Mouse (Mus musculus): ENCODE data around the gene Hist1h4b. TPM values are rescaled to one million over a fixed set of nuclear protein-coding genes. Genes with fewer than 3 reads are reported as not detected.

The Hist1h4b gene
- polyA plus RNA-seq, 1 experiment from 2014 or later, result 1.4 TPM

GRCm38 (mm10) chr13:23739069-23739921 lies 17.5 kb upstream of the Hist1h4b start:
- peak overlapping the region; percentile 60 for H3K4me3 ChIP-seq (ENCODE audit: low read depth, low read length)
- H3K9ac ChIP-seq (ENCODE audit: low read depth, low read length), result peak overlapping the region; percentile 90
- H3K27ac ChIP-seq (ENCODE audit: low read depth, low read length), result peak overlapping the region; percentile 97
- no peaks in the 10 kb centered on the region for H3K36me3 ChIP-seq (ENCODE audit: control insufficient read depth, insufficient read depth)
- WGBS, result under 1% methylated on average over 39 of the region's 39 CpGs
- no peaks in the 10 kb centered on the region for H3K9me3 ChIP-seq (ENCODE audit: control insufficient read depth)
- H3K4me2 ChIP-seq (replicated peaks; ENCODE audit: low read depth), result peak overlapping the region; percentile 85
- H3K27me3 ChIP-seq (replicated peaks; ENCODE audit: control insufficient read depth, insufficient read depth, low read length), result no peaks in the 10 kb centered on the region
- peak; percentile 81 for ATAC-seq
- no peaks in the 10 kb centered on the region for H3K4me1 ChIP-seq (replicated peaks; ENCODE audit: control insufficient read depth, insufficient read depth, low read length)
- TF ChIP-seq CTCF (IDR thresholded peaks at IDR 0.05; ENCODE audit: low read depth), result no peak

GRCm38 (mm10) chr13:23739922-23740252 lies 16.9 kb upstream of the Hist1h4b start:
- no peaks in the 10 kb centered on the region for H3K9me3 ChIP-seq (ENCODE audit: control insufficient read depth)
- ATAC-seq, result peak; percentile 49
- H3K36me3 ChIP-seq (ENCODE audit: control insufficient read depth, insufficient read depth), result no peaks in the 10 kb centered on the region
- no peak for TF ChIP-seq CTCF (IDR thresholded peaks at IDR 0.05; ENCODE audit: low read depth)
- peak overlapping the region; percentile 97 for H3K27ac ChIP-seq (ENCODE audit: low read depth, low read length)
- H3K4me2 ChIP-seq (replicated peaks; ENCODE audit: low read depth), result peak overlapping the region; percentile 85
- peak overlapping the region; percentile 90 for H3K9ac ChIP-seq (ENCODE audit: low read depth, low read length)
- peak overlapping the region; percentile 60 for H3K4me3 ChIP-seq (ENCODE audit: low read depth, low read length)
- WGBS, result under 1% methylated on average over 14 of the region's 14 CpGs
- H3K27me3 ChIP-seq (replicated peaks; ENCODE audit: control insufficient read depth, insufficient read depth, low read length), result no peaks in the 10 kb centered on the region
- no peaks in the 10 kb centered on the region for H3K4me1 ChIP-seq (replicated peaks; ENCODE audit: control insufficient read depth, insufficient read depth, low read length)

GRCm38 (mm10) chr13:23740256-23740840 lies 16.5 kb upstream of the Hist1h4b start:
- Histone ChIP-seq H3K4me2 (replicated peaks; ENCODE audit: low read depth) (peak overlapping the region; percentile 85), H3K4me1 (replicated peaks; ENCODE audit: control insufficient read depth, insufficient read depth, low read length) (no peaks in the 10 kb centered on the region), H3K9me3 (ENCODE audit: control insufficient read depth) (no peaks in the 10 kb centered on the region), H3K27me3 (replicated peaks; ENCODE audit: control insufficient read depth, insufficient read depth, low read length) (no peaks in the 10 kb centered on the region), H3K27ac (ENCODE audit: low read depth, low read length) (peak overlapping the region; percentile 97), H3K9ac (ENCODE audit: low read depth, low read length) (peak overlapping the region; percentile 90), H3K36me3 (ENCODE audit: control insufficient read depth, insufficient read depth) (no peaks in the 10 kb centered on the region), H3K4me3 (ENCODE audit: low read depth, low read length) (peak overlapping the region; percentile 60)
- 20% methylated on average over 13 of the region's 13 CpGs for WGBS
- no peak for TF ChIP-seq CTCF (IDR thresholded peaks at IDR 0.05; ENCODE audit: low read depth)
- no peak for ATAC-seq

- Histone ChIP-seq H3K4me1 (replicated peaks; ENCODE audit: control insufficient read depth, insufficient read depth, low read length) (no peaks in the 10 kb centered on the region), H3K9ac (ENCODE audit: low read depth, low read length) (no peak overlapping the region), H3K36me3 (ENCODE audit: control insufficient read depth, insufficient read depth) (no peaks in the 10 kb centered on the region), H3K4me3 (ENCODE audit: low read depth, low read length) (no peak overlapping the region), H3K27ac (ENCODE audit: low read depth, low read length) (peak overlapping the region; percentile 97; the same call in 1 of the 2 replicates), H3K9me3 (ENCODE audit: control insufficient read depth) (no peaks in the 10 kb centered on the region), H3K4me2 (replicated peaks; ENCODE audit: low read depth) (peak overlapping the region; percentile 85), H3K27me3 (replicated peaks; ENCODE audit: control insufficient read depth, insufficient read depth, low read length) (no peaks in the 10 kb centered on the region)
- TF ChIP-seq CTCF (IDR thresholded peaks at IDR 0.05; ENCODE audit: low read depth), result no peak
- ATAC-seq, result no peak
- 64% methylated on average over 5 of the region's 5 CpGs for WGBS
Observed at GRCm38 (mm10) chr13:23740910-23741309, 15.9 kb upstream of the Hist1h4b start.

- H3K27ac ChIP-seq (ENCODE audit: low read depth, low read length), result no peak overlapping the region
- H3K27me3 ChIP-seq (replicated peaks; ENCODE audit: control insufficient read depth, insufficient read depth, low read length), result no peaks in the 10 kb centered on the region
- no peaks in the 10 kb centered on the region for H3K9me3 ChIP-seq (ENCODE audit: control insufficient read depth)
- no peak overlapping the region for H3K4me3 ChIP-seq (ENCODE audit: low read depth, low read length)
- H3K4me2 ChIP-seq (replicated peaks; ENCODE audit: low read depth), result no peak overlapping the region
- no peak for ATAC-seq
- no peak for TF ChIP-seq CTCF (IDR thresholded peaks at IDR 0.05; ENCODE audit: low read depth)
- no peak overlapping the region for H3K9ac ChIP-seq (ENCODE audit: low read depth, low read length)
- no peaks in the 10 kb centered on the region for H3K4me1 ChIP-seq (replicated peaks; ENCODE audit: control insufficient read depth, insufficient read depth, low read length)
- H3K36me3 ChIP-seq (ENCODE audit: control insufficient read depth, insufficient read depth), result no peaks in the 10 kb centered on the region
Observed at GRCm38 (mm10) chr13:23742007-23742406, 14.8 kb upstream of the Hist1h4b start.

GRCm38 (mm10) chr13:23743215-23743614 lies 13.6 kb upstream of the Hist1h4b start:
- Histone ChIP-seq H3K9ac (ENCODE audit: low read depth, low read length) (no peak overlapping the region), H3K36me3 (ENCODE audit: control insufficient read depth, insufficient read depth) (no peaks in the 10 kb centered on the region), H3K9me3 (ENCODE audit: control insufficient read depth) (no peaks in the 10 kb centered on the region), H3K4me2 (replicated peaks; ENCODE audit: low read depth) (no peak overlapping the region), H3K27ac (ENCODE audit: low read depth, low read length) (no peak overlapping the region), H3K4me3 (ENCODE audit: low read depth, low read length) (no peak overlapping the region), H3K4me1 (replicated peaks; ENCODE audit: control insufficient read depth, insufficient read depth, low read length) (peaks cover 4% of the 10 kb centered on the region; the same call in 1 of the 2 replicates), H3K27me3 (replicated peaks; ENCODE audit: control insufficient read depth, insufficient read depth, low read length) (no peaks in the 10 kb centered on the region)
- no peak for TF ChIP-seq CTCF (IDR thresholded peaks at IDR 0.05; ENCODE audit: low read depth)
- no peak for ATAC-seq
- WGBS, result 77% methylated on average over 5 of the region's 5 CpGs

Data from intestine, postnatal 0 days (tissue).